Mouse (Mus musculus) cerebellum, adult 2 months (tissue): ENCODE measurements at regions not wholly inside any gene's neighbourhood (a gene's known extent, or its start where the extent isn't known, plus 50 kb on each side); places are given as distances from the start of the nearest gene placed in this dataset.

Experiments used
- CTCF ChIP-seq: fragments of 200-500 bp; IDR thresholded peaks from 2 replicates; pipeline ENCODE4 v1.5.1; 2011; ENCODE audit warnings: low read depth, mild to moderate bottlenecking, control low read depth, low read length, moderate library complexity, borderline replicate concordance; ENCODE audit not compliant: insufficient read depth
- POLR2A ChIP-seq: fragments of 200-500 bp; IDR thresholded peaks from 2 replicates; pipeline ENCODE4 v1.6.1; 2011; ENCODE audit warnings: low read length, control low read depth, borderline replicate concordance; ENCODE audit not compliant: insufficient read depth

- TF ChIP-seq POLR2A (no peak), CTCF (no peak)
Measured at GRCm38 (mm10) chr8:5012368-5012767, 92.8 kb downstream of the Slc10a2 start.
